Mouse (Mus musculus): ENCODE data around the gene Anks3. TPM values are rescaled to one million over a fixed set of nuclear protein-coding genes. Genes with fewer than 3 reads are reported as not detected.

The Anks3 gene
- polyA plus RNA-seq, 3 experiments from 2014 or later = 24.4 to 60.3 (median 46.9) TPM

DNA sequence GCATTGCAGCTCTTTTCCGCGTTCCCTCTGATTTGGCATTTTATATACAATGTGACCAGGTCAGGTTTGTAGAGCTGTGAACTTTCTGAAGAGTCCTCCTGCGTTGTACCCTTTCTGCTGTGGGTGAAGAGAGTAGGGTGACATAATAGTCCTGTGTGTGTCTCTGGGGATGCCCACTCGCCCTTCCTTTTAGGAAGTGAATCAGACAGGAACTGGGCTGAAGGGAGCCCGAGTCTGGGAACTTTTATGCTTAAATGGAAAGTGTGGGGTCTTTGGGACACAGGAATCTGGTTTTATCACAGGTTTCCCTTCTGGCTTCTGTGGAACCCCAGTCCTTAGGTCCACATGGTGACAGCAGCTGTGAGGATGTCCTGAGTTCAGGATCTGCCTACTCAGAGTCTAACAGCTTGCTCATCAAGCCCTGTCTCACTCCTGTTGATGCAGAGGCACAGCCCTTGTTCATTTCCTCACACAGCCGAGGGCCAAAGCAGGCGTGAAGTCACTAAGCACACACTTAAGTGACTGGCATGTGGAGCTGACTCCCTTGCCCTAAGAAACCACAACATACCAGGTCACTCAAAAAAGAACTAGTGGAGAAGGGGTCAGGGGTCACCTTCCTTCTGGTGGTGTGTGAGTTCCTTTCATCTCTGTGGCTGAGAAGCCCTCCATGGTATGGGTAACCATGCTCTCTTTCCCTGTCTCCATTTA, 69.7 kb downstream of the Anks3 start:
- no peak for ATAC-seq

DNA sequence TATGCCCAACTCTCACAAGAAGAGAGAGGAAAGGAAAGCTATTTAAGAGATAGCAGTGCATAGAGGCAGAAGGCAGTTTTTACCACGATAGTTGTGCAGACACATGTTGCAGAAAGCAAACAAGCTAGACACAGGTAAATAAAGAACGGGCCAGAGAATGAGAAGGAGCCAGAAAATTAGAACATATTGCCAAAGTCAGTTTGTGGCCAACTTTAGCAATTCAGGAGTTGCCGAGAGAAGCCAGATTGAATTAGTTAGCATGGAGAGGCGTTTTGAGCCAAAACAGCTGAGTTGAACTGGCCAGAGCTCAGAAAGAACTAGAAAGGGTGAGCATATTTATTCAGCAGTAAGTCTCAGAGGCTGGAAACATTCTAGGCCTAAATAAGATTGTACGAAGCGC, 71.8 kb downstream of the Anks3 start:
- ATAC-seq = no peak

Other genes starting within 250 kb of the Anks3 start
- gene Nmral1, start 244.8 kb downstream of the Anks3 start, polyA plus RNA-seq (2017; shearing (Covaris generic)) = 10 to 100 TPM; 10.0 to 36.5 (median 16.6) TPM
- 100 to 1,000 TPM in 2 of 3 experiments, 10 to 100 TPM in 1; 97.9 to 114 (median 103) TPM for gene Hmox2, start 237.8 kb downstream of the Anks3 start, polyA plus RNA-seq (2017; shearing (Covaris generic))
- gene Cdip1, start 173.9 kb downstream of the Anks3 start, polyA plus RNA-seq (2017; shearing (Covaris generic)) = 10 to 100 TPM; 15.0 to 43.1 (median 36.6) TPM
- 1 to 10 TPM in 2 of 3 experiments, under 1 TPM in 1; 0.79 to 2.9 (median 1.3) TPM for gene 4930562C15Rik, start 128.8 kb downstream of the Anks3 start, polyA plus RNA-seq (2017; shearing (Covaris generic))
- gene Ubald1, start 83.9 kb downstream of the Anks3 start, polyA plus RNA-seq (2017; shearing (Covaris generic)) = 10 to 100 TPM; 19.4 to 25.2 (median 20.9) TPM
- gene Mgrn1, start 78.0 kb downstream of the Anks3 start, polyA plus RNA-seq (2017; shearing (Covaris generic)) = 10 to 100 TPM; 18.0 to 42.4 (median 35.7) TPM
- gene Nudt16l1, start 25.4 kb downstream of the Anks3 start, polyA plus RNA-seq (2017; shearing (Covaris generic)) = 10 to 100 TPM; 81.2 to 97.1 (median 91.3) TPM
- gene Sept12, start 33.6 kb upstream of the Anks3 start, polyA plus RNA-seq (2017; shearing (Covaris generic)) = not detected
- not detected for gene Smim22, start 43.1 kb upstream of the Anks3 start, polyA plus RNA-seq (2017; shearing (Covaris generic))
- gene Rogdi, start 49.3 kb upstream of the Anks3 start, polyA plus RNA-seq (2017; shearing (Covaris generic)) = 10 to 100 TPM; 17.7 to 32.4 (median 20.6) TPM
- gene Glyr1, start 85.7 kb upstream of the Anks3 start, polyA plus RNA-seq (2017; shearing (Covaris generic)) = 10 to 100 TPM; 77.6 to 91.8 (median 78.0) TPM
- gene Ubn1, start 85.9 kb upstream of the Anks3 start, polyA plus RNA-seq (2017; shearing (Covaris generic)) = 10 to 100 TPM; 29.5 to 42.1 (median 34.1) TPM
- under 1 TPM in 2 of 3 experiments, not detected in 1; 0.10 to 0.12 TPM for gene Ppl, start 168.2 kb upstream of the Anks3 start, polyA plus RNA-seq (2017; shearing (Covaris generic))
- gene Sec14l5, start 182.9 kb upstream of the Anks3 start, polyA plus RNA-seq (2017; shearing (Covaris generic)) = not detected
- 10 to 100 TPM; 10.4 to 18.7 (median 13.5) TPM for gene Nagpa, start 239.8 kb upstream of the Anks3 start, polyA plus RNA-seq (2017; shearing (Covaris generic))